Mouse (Mus musculus): ENCODE measurements around the gene Nudt8. TPM values are rescaled to one million over a fixed set of nuclear protein-coding genes. Genes with fewer than 3 reads are reported as not detected.

The Nudt8 gene
- total RNA-seq, 1 experiment: 22.4 TPM

- peak; percentile 37 for DNase-seq (ENCODE audit: low read depth, low spot score)
- no peaks in the 10 kb centered on the region for H3K36me3 ChIP-seq (ENCODE audit: control insufficient read depth, insufficient read depth, low read length, poor library complexity, severe bottlenecking)
- no peaks in the 10 kb centered on the region for H3K9me3 ChIP-seq (ENCODE audit: control insufficient read depth, insufficient read depth, low read depth, low read length)
- no peak overlapping the region for H3K9ac ChIP-seq (ENCODE audit: insufficient read depth, low read depth, low read length, poor library complexity, severe bottlenecking)
- in situ Hi-C loops (cut with MboI; ENCODE audit: low sequenced_read_pairs in 2 of 2, unreplicated experiment in 2 of 2): no loop called here
- H3K4me1 ChIP-seq (ENCODE audit: control insufficient read depth in 2 of 2, insufficient read depth in 2 of 2, low read length in 2 of 2, poor library complexity in 1 of 2): peaks cover 0 to 25% of the 10 kb centered on the region in 2 experiments; a peak in 2 of 4 replicates
- no peak for TF ChIP-seq ZC3H11A (IDR thresholded peaks at IDR 0.05; ENCODE audit: borderline replicate concordance, low read depth, low read length)
- TF ChIP-seq ZNF384 (IDR thresholded peaks at IDR 0.05; ENCODE audit: low read depth, low read length): no peak
- TF ChIP-seq MAFK (IDR thresholded peaks at IDR 0.05; ENCODE audit: insufficient read depth, low read depth, low read length): no peak
- no peak for TF ChIP-seq HCFC1 (IDR thresholded peaks at IDR 0.05; ENCODE audit: borderline replicate concordance, insufficient read depth, low read length)
- no peak for TF ChIP-seq CHD2 (IDR thresholded peaks at IDR 0.05; ENCODE audit: low read depth, low read length)
- H3K27ac ChIP-seq (ENCODE audit: insufficient read depth, low read depth, low read length, poor library complexity, severe bottlenecking): no peak overlapping the region
- no peak overlapping the region for H3K4me3 ChIP-seq (ENCODE audit: insufficient read depth in 1 of 2, low read depth in 1 of 2, low read length in 2 of 2, poor library complexity in 1 of 2, severe bottlenecking in 1 of 2)
Observed at GRCm38 (mm10) chr19:3988750-3989149, 11.6 kb upstream of the Nudt8 start.

DNA sequence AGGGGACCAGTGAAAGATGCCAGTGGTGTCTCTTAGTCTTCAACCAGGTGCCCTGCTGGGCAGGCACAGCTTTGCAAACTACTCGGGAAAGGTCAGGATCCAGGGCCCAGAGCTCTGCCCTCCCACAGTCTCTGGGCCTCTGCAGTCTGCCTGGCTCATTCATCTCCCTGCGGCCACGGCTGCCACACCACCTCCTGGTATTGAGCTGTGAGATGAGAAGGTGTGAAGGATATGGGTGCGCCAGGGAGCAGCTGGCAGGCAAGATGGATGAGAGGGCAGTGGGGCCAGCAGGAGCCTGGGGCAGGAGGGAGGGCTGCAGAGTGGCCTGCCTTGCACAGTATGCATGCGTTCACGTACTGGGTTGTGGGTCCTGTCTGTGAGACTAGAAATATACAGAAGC lies 9.6 kb upstream of the Nudt8 start:
- Histone ChIP-seq H3K4me3 (ENCODE audit: insufficient read depth in 1 of 2, low read depth in 1 of 2, low read length in 2 of 2, poor library complexity in 1 of 2, severe bottlenecking in 1 of 2) (no peak overlapping the region), H3K36me3 (ENCODE audit: control insufficient read depth, insufficient read depth, low read length, poor library complexity, severe bottlenecking) (no peaks in the 10 kb centered on the region), H3K4me1 (ENCODE audit: control insufficient read depth in 2 of 2, insufficient read depth in 2 of 2, low read length in 2 of 2, poor library complexity in 1 of 2) (peaks cover 0 to 17% of the 10 kb centered on the region in 2 experiments; a peak in 2 of 4 replicates), H3K9me3 (ENCODE audit: control insufficient read depth, insufficient read depth, low read depth, low read length) (no peaks in the 10 kb centered on the region), H3K27ac (ENCODE audit: insufficient read depth, low read depth, low read length, poor library complexity, severe bottlenecking) (no peak overlapping the region), H3K9ac (ENCODE audit: insufficient read depth, low read depth, low read length, poor library complexity, severe bottlenecking) (no peak overlapping the region)
- TF ChIP-seq ZC3H11A (IDR thresholded peaks at IDR 0.05; ENCODE audit: borderline replicate concordance, low read depth, low read length) (no peak), HCFC1 (IDR thresholded peaks at IDR 0.05; ENCODE audit: borderline replicate concordance, insufficient read depth, low read length) (no peak), CHD2 (IDR thresholded peaks at IDR 0.05; ENCODE audit: low read depth, low read length) (no peak), ZNF384 (IDR thresholded peaks at IDR 0.05; ENCODE audit: low read depth, low read length) (no peak), MAFK (IDR thresholded peaks at IDR 0.05; ENCODE audit: insufficient read depth, low read depth, low read length) (no peak)
- no peak for DNase-seq (ENCODE audit: low read depth, low spot score)
- in situ Hi-C loops (cut with MboI; ENCODE audit: low sequenced_read_pairs in 2 of 2, unreplicated experiment in 2 of 2): no loop called here

DNA sequence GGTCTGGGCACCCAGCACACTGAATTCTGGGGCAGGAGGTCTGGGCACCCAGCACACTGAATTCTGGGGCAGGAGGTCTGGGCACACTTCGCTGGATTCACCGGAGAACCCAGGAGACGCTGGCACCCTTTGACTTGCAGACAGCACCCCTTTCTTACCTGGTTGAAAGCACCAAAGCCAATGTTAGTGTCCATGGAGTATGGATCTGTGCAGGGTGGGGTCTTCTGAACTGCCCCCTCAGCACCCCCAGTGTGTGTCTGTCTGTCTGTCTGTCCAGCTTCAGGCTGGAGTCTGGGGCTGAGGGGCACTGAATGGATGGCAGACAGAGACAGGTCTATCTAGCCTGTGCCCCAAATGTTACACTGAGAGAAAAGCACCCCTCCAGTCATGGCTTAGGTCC lies 8.8 kb upstream of the Nudt8 start:
- in situ Hi-C loops (cut with MboI; ENCODE audit: low sequenced_read_pairs in 2 of 2, unreplicated experiment in 2 of 2): no loop called here
- Histone ChIP-seq H3K4me1 (ENCODE audit: control insufficient read depth in 2 of 2, insufficient read depth in 2 of 2, low read length in 2 of 2, poor library complexity in 1 of 2) (peaks cover 0 to 11% of the 10 kb centered on the region in 2 experiments; a peak in 1 of 4 replicates), H3K4me3 (ENCODE audit: insufficient read depth in 1 of 2, low read depth in 1 of 2, low read length in 2 of 2, poor library complexity in 1 of 2, severe bottlenecking in 1 of 2) (no peak overlapping the region), H3K27ac (ENCODE audit: insufficient read depth, low read depth, low read length, poor library complexity, severe bottlenecking) (no peak overlapping the region), H3K9me3 (ENCODE audit: control insufficient read depth, insufficient read depth, low read depth, low read length) (no peaks in the 10 kb centered on the region), H3K36me3 (ENCODE audit: control insufficient read depth, insufficient read depth, low read length, poor library complexity, severe bottlenecking) (no peaks in the 10 kb centered on the region), H3K9ac (ENCODE audit: insufficient read depth, low read depth, low read length, poor library complexity, severe bottlenecking) (no peak overlapping the region)
- TF ChIP-seq CHD2 (IDR thresholded peaks at IDR 0.05; ENCODE audit: low read depth, low read length) (no peak), ZC3H11A (IDR thresholded peaks at IDR 0.05; ENCODE audit: borderline replicate concordance, low read depth, low read length) (no peak), MAFK (IDR thresholded peaks at IDR 0.05; ENCODE audit: insufficient read depth, low read depth, low read length) (no peak), HCFC1 (IDR thresholded peaks at IDR 0.05; ENCODE audit: borderline replicate concordance, insufficient read depth, low read length) (no peak), ZNF384 (IDR thresholded peaks at IDR 0.05; ENCODE audit: low read depth, low read length) (no peak)
- no peak for DNase-seq (ENCODE audit: low read depth, low spot score)

GRCm38 (mm10) chr19:3991966-3992365 lies 8.4 kb upstream of the Nudt8 start:
- Histone ChIP-seq H3K9me3 (ENCODE audit: control insufficient read depth, insufficient read depth, low read depth, low read length) (no peaks in the 10 kb centered on the region), H3K9ac (ENCODE audit: insufficient read depth, low read depth, low read length, poor library complexity, severe bottlenecking) (no peak overlapping the region), H3K27ac (ENCODE audit: insufficient read depth, low read depth, low read length, poor library complexity, severe bottlenecking) (no peak overlapping the region), H3K4me1 (ENCODE audit: control insufficient read depth in 2 of 2, insufficient read depth in 2 of 2, low read length in 2 of 2, poor library complexity in 1 of 2) (peaks cover 0 to 9% of the 10 kb centered on the region in 2 experiments; a peak in 1 of 4 replicates), H3K36me3 (ENCODE audit: control insufficient read depth, insufficient read depth, low read length, poor library complexity, severe bottlenecking) (no peaks in the 10 kb centered on the region), H3K4me3 (ENCODE audit: insufficient read depth in 1 of 2, low read depth in 1 of 2, low read length in 2 of 2, poor library complexity in 1 of 2, severe bottlenecking in 1 of 2) (no peak overlapping the region)
- in situ Hi-C loops (cut with MboI; ENCODE audit: low sequenced_read_pairs in 2 of 2, unreplicated experiment in 2 of 2): no loop called here
- TF ChIP-seq MAFK (IDR thresholded peaks at IDR 0.05; ENCODE audit: insufficient read depth, low read depth, low read length): no peak
- TF ChIP-seq ZNF384 (IDR thresholded peaks at IDR 0.05; ENCODE audit: low read depth, low read length): no peak
- no peak for TF ChIP-seq ZC3H11A (IDR thresholded peaks at IDR 0.05; ENCODE audit: borderline replicate concordance, low read depth, low read length)
- TF ChIP-seq HCFC1 (IDR thresholded peaks at IDR 0.05; ENCODE audit: borderline replicate concordance, insufficient read depth, low read length): no peak
- no peak for TF ChIP-seq CHD2 (IDR thresholded peaks at IDR 0.05; ENCODE audit: low read depth, low read length)
- DNase-seq (ENCODE audit: low read depth, low spot score): no peak

DNA sequence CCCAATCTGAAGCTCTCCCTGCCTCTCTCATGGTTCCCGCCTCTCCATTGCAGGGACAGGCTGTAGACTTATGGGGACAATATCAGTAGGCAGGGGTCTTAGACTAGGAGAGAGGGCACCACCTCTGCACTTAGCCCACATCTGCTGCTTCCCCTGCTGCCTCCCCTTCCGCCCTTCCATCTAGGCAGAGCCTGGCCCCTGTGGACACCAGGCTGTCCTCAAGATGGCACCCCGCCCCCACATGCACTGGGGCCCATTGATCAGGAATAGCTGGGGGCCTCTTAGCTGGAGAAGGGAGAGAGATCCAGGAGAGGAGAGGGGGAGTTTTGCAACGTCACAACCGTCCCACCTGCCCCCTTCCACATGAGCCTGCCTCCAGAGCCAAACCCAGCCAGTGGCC lies 8.0 kb upstream of the Nudt8 start, which contains the start of gene Tbx10:
Tbx10 (plus strand) TSS at position 337 of the 400 bp plus-strand sequence.
- Histone ChIP-seq H3K4me3 (ENCODE audit: insufficient read depth in 1 of 2, low read depth in 1 of 2, low read length in 2 of 2, poor library complexity in 1 of 2, severe bottlenecking in 1 of 2) (no peak within 1 kb of the TSS), H3K27ac (ENCODE audit: insufficient read depth, low read depth, low read length, poor library complexity, severe bottlenecking) (no peak within 1 kb of the TSS), H3K9me3 (ENCODE audit: control insufficient read depth, insufficient read depth, low read depth, low read length) (no peaks in the 10 kb centered on the region), H3K4me1 (ENCODE audit: control insufficient read depth in 2 of 2, insufficient read depth in 2 of 2, low read length in 2 of 2, poor library complexity in 1 of 2) (peaks cover 0 to 9% of the 10 kb centered on the region in 2 experiments; a peak in 1 of 4 replicates), H3K9ac (ENCODE audit: insufficient read depth, low read depth, low read length, poor library complexity, severe bottlenecking) (no peak within 1 kb of the TSS), H3K36me3 (ENCODE audit: control insufficient read depth, insufficient read depth, low read length, poor library complexity, severe bottlenecking) (no peaks in the 10 kb centered on the region)
- no peak for TF ChIP-seq HCFC1 (IDR thresholded peaks at IDR 0.05; ENCODE audit: borderline replicate concordance, insufficient read depth, low read length)
- no peak for TF ChIP-seq ZC3H11A (IDR thresholded peaks at IDR 0.05; ENCODE audit: borderline replicate concordance, low read depth, low read length)
- no peak for TF ChIP-seq MAFK (IDR thresholded peaks at IDR 0.05; ENCODE audit: insufficient read depth, low read depth, low read length)
- no peak for DNase-seq (ENCODE audit: low read depth, low spot score)
- in situ Hi-C loops (cut with MboI; ENCODE audit: low sequenced_read_pairs in 2 of 2, unreplicated experiment in 2 of 2): no loop called here
